Mouse (Mus musculus): Measurements from ENCODE around the gene Dhx36.

The Dhx36 gene

DNA sequence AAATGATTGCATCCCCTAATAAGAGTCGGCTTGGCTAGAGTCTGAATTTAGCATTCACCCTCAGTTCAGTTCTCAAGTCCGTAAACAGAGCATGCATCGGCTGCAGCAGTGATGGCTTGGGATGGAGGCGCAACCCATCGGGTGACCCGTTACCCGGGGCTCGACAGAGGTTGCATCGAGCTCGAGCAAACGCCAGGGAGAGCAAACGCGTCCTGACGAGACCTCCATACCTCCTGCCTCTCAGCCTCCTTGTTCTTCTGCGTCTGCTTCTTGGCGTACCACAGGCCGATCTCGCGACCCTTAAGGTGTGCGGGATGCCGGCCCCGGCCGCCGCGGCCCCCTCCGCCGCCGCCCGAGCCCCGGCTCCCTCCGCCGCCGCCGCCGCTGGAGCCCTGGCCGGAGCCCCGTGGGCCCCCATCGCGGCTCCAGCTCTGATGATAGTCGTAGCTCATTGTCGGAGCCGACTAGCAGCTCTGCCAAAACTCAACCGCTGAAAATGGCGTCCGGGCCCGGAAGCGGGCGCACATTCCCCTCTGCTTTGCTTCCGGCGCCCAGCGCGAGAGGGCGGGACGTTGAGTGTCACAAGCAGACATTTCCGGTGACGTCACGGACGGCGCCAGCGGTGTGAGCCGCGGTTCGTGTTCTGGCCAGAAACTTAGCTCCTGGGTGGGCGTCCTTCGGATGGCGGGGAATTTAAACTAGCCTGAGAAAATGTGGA, at the start of gene Dhx36:
TSS of gene Dhx36 (minus strand) at position 517 of the 718 bp plus-strand sequence.
- peak; percentile 91 to 96 for DNase-seq (ENCODE audit: low spot score in 2 of 2)

DNA sequence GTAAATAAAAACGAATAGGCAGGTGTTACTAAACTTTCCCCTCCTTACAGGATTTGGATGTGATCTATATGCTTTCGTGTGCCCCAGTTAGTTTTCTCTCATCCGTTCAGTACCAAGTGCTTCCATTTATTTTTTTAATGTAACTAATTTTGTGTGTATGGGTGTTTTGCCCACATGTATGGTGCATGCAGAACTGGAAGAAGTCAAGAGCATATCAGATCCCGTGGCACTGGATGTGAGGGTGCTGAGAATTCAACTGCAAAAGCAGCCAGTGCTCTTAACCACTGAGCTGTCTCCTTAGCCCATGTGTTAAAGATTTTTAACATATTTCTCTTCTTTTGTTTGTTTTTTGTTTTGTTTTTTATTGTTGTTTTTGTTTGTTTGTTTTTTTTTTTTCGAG, 20.8 kb upstream of the Dhx36 start:
- DNase-seq (ENCODE audit: low spot score in 2 of 2), result no peak

DNA sequence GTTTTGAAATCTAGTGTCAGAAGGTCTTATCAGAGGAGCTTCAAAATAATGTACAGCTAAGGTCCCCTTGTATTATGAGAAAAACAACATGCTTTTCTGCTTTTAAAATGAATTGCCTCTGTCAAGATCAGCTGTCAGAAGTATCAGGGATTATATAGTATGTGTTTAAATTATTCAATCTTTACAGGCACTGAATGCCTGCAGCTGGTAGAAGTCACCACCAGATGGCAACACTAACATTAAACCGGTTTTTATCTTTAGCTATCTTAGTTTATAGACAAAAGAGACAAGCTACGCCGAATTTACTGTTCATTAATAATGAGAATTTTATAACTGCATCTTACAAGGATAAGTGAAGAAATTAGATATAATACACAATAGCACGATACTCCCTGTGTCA, 20.4 kb upstream of the Dhx36 start:
- DNase-seq (ENCODE audit: low spot score in 2 of 2), result no peak

DNA sequence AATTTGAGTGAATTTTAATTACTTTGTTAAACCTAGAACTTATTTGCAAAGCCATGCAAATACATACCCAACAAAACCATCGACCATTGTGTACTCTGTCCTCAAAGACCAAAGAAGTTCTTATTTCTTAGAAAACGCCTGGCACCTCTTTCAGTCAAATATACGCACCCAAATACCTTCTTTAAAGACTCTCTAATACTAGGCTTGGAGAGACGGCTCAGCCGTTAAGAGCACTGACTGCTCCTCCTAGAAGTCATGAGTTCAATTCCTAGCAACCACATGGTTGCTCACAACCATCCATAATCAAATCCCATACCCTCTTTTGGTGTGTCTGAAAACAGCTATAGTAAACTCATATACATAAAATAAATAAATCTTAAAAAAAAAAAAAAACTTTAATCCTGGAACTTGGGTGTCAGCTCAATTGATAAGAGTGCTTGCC, 423 bp upstream of the Dhx36 start:
- no peak for DNase-seq (ENCODE audit: low spot score in 2 of 2)

DNA sequence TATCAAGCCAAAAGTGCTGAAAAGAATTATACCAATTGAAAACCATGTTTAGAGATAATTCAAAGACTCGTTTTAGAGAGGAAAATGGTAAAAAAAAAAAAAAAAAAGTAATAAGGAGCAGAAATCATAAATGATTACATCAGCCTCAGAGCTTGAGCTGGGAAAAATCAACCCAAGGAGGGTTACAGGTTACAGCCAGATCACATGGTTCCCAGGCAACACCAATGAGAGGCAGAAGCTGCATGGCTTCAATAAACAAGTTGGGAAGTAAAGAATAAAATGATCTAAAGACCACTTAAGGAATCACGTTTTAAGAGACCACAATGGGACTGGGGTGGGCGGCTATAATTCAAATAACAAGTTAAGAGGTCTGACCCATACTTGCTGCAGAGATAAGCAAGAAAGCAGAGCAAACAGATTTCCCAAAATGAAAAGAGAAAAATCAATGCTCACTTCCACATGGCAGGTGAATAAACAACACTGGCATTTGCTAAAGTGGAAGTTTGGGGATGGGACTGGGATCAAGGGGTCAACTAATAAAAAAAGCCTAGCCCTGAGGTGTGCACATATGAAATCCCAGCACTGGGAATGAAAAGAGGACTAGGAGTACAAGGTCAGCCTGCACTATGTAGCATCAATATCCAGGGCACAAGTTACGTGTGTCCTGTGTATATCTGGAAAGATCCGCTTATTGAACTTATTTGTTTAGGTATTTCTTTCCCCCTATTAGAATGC, 1.5 kb downstream of the Dhx36 start:
- DNase-seq (ENCODE audit: low spot score in 2 of 2), result no peak

DNA sequence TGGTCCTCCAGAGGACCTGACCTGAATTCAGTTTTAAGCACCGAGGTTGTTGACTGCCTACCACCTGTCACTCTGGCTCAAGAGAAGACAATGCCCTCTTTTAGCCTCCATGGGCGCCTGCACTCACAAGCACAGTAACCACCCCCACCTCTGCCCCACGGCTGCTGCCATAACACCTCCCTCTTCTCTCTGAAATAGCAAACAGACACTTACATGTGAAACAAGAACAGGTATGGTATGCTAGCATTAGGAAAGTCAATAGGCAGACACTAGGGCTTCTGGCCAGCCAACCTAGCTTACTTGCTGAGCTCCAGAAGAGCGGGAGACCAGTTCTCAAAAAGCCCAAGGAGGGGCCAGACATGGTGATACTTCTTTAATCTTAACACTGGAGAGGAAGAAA, 7.5 kb downstream of the Dhx36 start:
- DNase-seq (ENCODE audit: low spot score in 2 of 2), result no peak

DNA sequence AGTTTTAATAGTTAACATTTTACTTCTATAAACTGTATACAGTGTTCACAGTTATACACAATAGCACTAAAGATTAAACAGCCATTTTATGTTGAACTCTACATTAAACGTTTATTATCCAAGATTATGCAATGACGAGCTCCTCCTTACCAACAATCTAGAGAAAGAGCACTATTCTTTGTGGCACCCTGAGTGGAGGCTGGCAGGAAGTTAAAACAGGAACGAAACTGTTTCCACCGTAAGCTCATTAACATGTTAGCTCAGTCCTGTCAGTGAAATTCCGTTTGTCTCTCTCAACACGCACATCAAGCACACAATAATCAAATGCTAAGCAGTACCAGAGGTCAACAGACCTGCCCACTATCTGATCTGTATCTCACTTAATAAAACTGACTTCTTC, 14.2 kb downstream of the Dhx36 start:
- no peak for DNase-seq (ENCODE audit: low spot score in 2 of 2)

DNA sequence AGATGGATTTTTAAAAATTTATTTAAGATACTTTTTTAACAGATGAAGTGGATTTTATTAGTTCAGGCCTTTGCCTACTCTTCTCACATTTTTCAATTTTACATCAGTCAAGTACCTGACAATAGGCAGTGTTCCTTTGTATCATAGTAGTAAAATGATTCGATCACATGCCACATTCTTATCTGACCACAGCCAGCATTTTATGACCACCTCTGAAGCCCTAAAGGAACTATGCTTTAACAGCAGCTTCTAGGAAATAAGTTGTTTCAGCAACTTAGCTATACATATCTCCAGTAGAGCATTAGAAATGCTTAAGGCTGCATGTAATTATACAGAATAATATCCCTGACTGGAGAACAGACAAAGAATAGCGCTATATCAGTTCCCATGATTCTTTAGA, 22.5 kb downstream of the Dhx36 start:
- DNase-seq (ENCODE audit: low spot score in 2 of 2), result no peak

DNA sequence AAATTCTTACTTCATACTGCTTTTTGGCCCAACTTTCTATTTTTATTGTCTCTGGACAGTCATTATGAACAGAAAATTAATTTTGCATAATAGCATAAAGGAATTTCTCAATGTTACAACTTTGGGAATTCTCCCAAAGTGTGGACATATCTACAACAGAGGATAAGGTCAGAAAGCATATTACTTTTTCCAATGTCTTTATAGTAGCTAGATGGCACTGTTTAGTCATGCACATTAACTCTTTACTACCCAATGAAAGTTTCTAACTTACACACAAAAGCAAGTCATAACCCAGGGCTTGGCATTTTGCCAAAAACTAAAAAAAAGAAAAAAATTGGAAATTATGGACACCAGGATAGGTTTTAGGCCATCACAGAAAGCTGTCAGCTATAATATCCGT, 36.6 kb downstream of the Dhx36 start:
- DNase-seq (ENCODE audit: low spot score in 2 of 2), result no peak

DNA sequence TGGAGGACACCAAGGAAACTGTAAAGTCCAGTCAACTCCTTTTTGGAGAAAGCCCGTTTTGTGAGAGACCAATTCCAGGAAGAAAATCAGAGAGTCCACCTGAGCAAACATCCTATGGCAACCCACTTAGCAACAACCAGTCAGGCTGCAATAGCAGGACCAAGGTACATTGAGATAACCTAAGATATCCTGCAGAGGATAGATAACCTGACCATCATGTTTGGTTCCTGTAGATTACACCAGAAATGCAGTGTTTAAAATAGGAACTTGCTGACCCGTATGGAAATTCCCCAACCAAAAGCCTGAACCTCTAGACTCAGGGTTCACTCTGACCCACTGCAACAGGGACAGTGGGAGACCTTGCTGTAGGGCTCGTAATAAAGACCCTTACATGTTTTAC, 42.5 kb downstream of the Dhx36 start:
- no peak for DNase-seq (ENCODE audit: low spot score in 2 of 2)

DNA sequence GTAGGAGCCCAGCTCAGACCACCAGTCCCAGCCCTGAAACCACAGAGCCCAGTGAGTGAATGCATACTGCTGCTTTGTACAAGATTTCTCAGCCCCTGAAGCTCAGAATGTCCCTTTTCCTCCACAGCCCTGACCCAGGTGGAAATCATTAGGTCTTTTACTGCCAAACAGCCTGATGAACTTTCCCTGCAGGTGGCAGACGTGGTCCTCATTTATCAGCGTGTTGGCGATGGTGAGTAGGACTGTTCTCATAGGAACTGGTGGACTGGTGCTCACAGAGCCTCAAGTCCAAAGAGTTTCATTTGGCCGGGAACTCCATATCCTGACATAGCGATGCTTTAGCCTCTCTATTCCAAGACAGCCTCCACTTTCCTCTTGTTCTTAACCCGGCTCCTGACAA, 47.3 kb downstream of the Dhx36 start:
- no peak for DNase-seq (ENCODE audit: low spot score in 2 of 2)

DNA sequence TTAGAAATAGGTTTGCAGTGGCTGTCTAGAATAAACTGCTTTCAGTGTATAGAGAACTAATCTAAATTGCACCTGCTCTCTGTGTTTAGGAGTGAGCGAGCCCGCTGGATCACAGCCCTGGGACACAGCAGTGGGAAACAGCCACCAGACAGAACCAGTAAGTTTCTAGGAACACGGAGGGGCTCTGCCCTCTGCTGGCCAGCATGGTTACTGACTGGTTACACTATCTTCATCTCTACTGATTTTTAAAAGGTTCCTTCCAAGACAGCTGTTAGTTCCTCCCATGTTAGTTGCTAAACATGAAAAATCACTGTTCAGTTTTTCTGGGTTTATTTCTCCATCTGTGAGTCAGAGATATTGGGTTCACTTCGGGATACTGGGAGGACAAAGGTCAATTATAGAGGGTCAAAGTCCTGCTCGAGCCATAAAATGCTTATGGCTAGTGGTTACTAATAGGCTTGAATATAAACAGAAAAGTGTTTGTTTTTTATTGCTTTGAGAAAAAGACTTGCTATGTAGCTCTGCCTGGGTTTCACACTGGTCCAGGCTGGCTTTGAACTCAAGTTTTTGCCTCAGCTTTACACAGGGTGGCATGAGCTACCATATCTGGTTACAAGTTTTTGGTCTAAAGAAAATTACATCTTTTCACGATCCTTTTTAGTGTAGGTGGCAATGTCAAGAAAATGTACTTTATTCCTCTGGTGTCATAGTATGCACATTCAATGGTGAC, 48.4 kb downstream of the Dhx36 start:
- peak; percentile 55 to 70 for DNase-seq (ENCODE audit: low spot score in 2 of 2)

DNA sequence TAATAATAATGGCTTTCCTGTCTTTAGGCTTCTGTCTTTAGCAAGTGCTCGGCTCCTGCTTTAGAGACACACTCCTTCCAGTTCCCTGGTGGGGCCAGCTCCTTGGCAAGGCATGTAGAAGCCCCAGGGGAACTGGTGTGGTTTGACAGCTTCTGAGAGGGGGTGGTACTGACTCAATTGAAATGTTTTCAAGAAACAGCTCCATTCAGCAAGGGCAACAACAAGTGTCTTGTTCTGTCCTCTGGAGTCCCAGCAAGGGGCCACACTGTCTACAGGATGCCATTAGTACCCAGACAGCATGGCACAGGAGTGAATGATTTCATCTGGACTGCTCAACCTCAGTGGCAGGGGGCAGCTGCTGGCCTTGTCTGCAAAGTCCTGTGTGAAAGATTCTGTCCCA, 51.0 kb downstream of the Dhx36 start:
- peak in 1 of 2 experiments; percentile 22 for DNase-seq (ENCODE audit: low spot score in 2 of 2)

DNA sequence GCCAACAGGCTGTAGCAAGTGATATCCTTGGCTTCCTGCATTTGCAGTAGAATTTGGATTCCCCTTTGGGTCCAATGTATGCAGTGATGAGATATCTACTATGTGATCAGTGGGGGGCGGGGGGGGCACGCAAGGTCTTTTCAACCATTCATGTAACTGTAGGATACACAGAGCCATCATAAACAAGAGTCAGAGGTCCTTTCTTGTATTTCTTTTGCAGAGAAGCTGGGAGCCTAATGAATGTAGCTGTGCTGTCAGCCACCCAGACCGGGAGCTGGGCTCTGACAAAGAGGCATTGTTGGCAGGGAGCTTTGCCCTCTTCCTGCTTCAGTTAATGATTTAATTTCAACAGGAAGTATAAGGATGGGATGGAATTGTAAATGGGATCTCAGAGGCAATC, 52.7 kb downstream of the Dhx36 start:
- DNase-seq (ENCODE audit: low spot score in 2 of 2), result no peak

DNA sequence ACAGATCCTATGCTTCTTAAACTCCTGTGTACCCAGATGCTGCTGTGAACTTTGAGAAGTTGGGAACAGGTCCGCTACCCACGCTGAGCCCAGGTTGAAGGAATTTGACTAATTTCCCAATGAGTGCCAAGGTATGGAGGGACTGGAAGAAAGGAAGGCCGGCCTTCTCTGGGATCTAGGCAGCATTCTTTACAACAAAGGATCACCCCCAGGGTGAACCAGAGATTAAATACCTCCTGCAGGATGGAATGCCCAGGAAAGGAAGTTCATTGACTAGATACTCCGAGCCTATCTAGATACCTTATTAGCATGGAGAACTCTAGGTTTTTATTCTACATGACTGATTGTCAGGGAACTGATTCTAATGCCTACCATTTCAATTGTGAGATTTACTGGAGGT, 53.8 kb downstream of the Dhx36 start:
- DNase-seq (ENCODE audit: low spot score in 2 of 2), result no peak

DNA sequence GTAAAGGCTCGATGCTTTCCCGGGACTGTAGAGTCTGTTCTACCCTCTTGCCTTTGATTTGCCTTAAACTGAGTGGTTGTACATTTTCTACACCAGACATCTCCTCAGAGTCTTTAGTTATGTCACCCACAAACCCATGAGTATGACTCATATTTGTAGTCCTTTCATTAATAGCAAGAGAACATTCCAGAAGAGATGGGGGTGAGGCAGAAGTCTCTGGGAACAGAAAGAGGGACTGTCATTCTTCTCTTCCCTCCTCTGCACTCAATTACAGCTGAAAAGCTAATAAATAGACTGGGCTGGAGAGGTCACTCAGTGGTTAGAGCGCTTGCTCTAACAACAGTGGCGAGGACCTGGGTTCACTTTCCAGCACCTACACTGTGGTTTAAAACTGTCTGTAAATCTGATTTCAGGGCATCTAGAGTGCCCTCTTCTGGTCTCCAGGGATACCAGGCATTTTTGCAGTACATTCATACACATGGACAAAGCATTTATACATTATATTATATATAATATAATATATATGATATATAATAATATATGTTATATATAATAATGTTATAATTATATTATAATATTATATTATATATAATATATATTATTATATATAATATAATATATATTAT, 56.8 kb downstream of the Dhx36 start:
- DNase-seq (ENCODE audit: low spot score in 2 of 2), result no peak

DNA sequence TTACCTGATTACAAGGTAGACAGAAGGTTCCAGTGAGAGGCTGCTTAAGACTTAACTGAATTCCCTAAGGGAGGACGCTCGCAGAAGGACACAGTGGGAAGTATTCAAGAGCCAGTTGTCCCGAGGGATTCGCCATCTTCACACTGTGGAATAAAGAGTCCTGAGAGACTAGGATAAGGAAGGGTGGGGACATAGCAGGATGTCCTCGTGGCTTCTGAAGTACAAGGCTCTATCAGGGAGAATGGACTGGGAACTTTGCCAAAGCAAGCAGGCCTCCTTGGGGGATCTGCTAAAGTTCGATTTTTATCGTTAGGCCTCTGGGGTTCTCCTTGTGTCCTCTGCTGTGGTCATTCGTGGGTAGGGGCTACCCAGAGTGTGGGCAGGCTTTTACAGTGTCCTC, 59.7 kb downstream of the Dhx36 start:
- DNase-seq (ENCODE audit: low spot score in 2 of 2), result no peak

DNA sequence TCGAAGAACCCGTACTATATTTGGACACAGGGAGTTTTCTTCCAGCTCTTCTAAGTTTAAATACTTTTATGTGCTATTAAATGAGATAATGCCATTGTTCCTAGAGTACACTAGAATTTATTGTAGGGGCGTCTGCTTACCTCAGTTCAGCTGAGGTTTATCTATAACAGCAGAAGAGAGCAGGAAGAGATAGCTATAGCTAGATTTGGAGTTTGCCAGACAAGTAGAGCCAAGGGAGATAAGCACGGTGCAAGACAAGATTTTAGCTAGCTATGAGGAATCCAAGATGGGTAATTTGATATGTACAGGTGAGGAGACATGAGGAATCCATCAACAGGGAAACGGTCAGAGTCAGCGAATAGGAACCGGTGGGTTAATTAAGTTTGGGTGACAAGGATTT, 60.5 kb downstream of the Dhx36 start:
- no peak for DNase-seq (ENCODE audit: low spot score in 2 of 2)

DNA sequence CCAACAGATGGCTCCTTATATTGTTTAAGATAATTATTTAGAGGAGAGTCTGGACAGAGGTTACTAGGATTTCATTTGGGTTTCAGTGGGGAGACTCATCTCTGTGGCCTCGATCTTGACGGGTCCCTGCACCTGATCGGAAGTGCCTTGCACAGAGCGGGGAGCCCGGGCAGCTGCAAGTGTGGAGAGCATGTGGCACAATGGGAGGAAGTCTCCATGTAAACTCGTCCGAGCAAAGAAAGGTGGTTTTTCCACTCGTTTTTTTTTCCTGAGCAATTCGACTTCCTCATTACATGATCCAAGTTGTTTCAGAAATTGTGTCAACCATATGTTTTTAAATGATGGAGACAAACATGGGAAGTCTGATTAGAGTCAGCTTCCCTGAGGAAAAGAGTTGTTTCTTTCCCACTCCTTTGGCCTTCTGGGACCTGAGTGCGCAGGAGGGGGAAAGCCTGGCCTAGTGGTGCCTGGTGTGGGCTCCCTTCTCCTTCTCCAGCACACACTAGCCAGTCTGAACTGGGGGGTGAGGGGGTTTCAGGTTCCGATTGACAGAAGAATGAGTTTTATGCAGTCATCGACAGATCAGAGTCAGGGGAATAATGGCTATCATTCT, 63.1 kb downstream of the Dhx36 start:
- DNase-seq (ENCODE audit: low spot score in 2 of 2), result no peak

DNA sequence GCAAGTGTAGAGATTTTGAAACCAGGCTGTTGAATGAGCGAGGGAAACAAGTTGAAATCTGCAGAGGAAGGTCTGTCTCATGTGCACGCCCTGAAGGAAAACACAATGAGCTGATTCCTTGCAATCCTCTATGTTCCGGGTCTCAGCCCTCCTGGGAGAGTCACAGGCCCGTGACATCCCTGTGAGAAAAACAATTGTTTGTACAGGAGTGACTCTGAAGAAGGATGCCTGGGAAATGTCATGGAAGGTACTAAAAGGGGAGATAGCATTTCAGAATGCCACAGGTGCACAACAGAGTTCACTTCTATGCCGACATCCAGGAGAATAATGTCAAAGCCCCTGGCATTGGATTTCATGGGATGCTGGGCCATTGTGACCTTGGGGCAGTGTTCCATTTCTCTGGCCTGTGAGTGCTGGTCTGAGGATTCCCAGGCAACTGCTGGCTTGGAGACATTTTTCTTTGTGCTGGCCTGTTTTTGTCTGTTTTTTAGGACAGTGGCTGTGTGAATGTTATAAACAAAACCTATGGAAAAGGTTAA, 66.3 kb downstream of the Dhx36 start:
- no peak for DNase-seq (ENCODE audit: low spot score in 2 of 2)

DNA sequence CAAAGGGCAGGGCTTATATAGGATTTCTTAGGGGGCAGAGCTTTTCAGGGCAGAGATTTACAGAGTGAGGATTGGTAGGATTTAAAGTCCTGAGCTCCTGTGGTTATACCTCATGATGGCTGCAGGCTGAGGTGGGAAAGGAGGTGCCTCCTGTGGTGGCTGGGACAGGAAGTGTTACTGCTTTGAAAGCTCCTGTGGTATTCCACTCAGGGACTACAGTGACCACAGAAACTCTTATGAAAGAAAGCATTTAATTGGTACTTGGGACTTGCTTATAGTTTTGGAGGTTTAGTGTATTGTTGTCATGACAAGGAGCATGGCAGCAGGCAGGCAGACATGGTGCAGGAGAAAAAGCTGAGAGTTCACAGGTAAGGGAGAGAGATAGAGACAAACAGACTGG, 70.9 kb downstream of the Dhx36 start:
- no peak for DNase-seq (ENCODE audit: low spot score in 2 of 2)

DNA sequence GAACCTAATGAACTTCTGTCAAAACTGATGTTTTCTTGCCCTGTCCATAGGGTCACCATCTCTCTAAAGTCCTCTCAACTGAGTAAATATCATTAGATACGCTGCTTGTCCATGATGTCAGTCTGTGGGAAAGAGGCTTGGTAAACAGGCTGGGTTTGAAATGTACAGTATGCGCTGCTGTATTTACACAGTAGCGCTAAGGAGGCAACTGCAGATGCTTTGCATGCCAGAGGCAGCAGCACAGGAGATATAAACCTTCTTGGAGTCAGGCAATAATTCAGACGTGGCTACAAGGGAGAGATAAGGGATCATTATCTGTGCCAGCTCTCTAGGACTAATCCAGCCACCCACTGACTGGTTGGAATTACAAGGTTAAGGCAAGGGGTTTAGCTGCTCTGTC, 73.1 kb downstream of the Dhx36 start:
- no peak for DNase-seq (ENCODE audit: low spot score in 2 of 2)
